Mouse (Mus musculus): Measurements from ENCODE around the gene Ttc39a.

- TF ChIP-seq POLR2A (IDR thresholded peaks at IDR 0.05; ENCODE audit: low read depth, low read length) (no peak), CTCF (IDR thresholded peaks at IDR 0.05; ENCODE audit: extremely low read depth, insufficient read depth, insufficient read length, insufficient replicate concordance) (no peak)
Measured at GRCm38 (mm10) chr4:109417998-109418397, 11.6 kb downstream of the Ttc39a start.
